Mouse (Mus musculus): Measurements from ENCODE around the gene Rapgef1. TPM values are rescaled to one million over a fixed set of nuclear protein-coding genes. Genes with fewer than 3 reads are reported as not detected.
A peak's percentile ranks its signal among the peaks of the same experiment; 100 is the strongest.

The Rapgef1 gene
- polyA plus RNA-seq, 1 experiment, result 75.1 TPM

DNA sequence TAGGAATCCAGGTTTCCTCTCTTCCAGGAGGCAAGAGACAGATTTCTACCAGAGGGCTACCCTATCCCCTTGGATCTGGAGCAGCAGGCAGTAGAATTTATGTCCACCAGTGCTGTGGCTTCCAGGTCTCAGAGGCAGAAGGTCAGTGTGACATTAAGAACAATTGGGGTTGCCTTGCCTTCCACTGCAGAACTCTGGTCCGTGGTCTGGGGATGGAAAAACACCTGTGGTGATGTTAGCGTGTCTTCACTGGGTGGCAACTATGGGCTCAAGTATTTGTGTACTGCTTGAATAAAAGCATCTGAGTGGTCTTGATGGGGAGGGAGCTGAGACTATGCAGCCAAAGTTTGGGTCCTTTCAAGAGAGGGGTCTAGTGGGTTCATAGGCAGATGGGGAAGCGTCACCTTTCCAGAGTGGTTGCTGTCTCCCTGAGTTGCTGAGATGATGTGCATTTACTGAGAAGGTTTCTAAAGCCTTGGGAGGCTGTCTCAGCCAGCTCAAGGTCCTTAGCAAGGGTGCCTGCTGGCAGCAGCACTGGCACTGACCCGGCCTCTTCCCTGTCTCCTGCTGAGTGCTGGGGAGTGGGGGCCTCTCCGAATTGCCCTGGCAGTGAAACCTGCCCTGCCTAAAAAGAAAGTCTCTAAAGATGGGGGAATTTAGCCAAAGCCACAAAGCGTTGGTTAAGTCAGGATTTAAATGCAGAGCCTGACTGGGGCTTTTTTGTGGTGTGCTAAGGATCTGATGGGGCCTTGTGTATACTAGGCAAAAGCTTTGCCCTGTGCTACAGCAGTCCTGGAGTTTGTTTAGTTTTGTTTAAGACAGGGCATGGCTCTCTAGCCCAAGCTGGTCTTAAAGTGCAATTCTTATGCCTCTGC, 60.4 kb downstream of the Rapgef1 start:
- H3K27me3 ChIP-seq (ENCODE audit: control insufficient read depth, insufficient read depth, low read length), result no peaks in the 10 kb centered on the region
- H3K4me1 ChIP-seq (ENCODE audit: control insufficient read depth, insufficient read depth, insufficient read length), result peaks cover 3% of the 10 kb centered on the region; the same call in 1 of the 2 replicates
- TF ChIP-seq POLR2A (IDR thresholded peaks at IDR 0.05; ENCODE audit: low read depth, low read length) (no peak), CTCF (IDR thresholded peaks at IDR 0.05; ENCODE audit: extremely low read depth, insufficient read depth, insufficient read length, insufficient replicate concordance) (no peak)
- WGBS, result 75% methylated on average over 6 of the region's 6 CpGs
- H3K27ac ChIP-seq (ENCODE audit: insufficient read depth, low read length), result 0 out of 2 replicates have a peak overlapping the region, but pooled peaks have one; percentile 1
- no peaks in the 10 kb centered on the region; the same call in 1 of the 2 replicates for H3K36me3 ChIP-seq (ENCODE audit: control insufficient read depth, insufficient read depth, low read length)
- H3K4me3 ChIP-seq (ENCODE audit: extremely low read depth, insufficient read depth, insufficient read length), result no peak overlapping the region
- no peak for DNase-seq (ENCODE audit: low read depth in 1 of 2, low spot score in 2 of 2)

DNA sequence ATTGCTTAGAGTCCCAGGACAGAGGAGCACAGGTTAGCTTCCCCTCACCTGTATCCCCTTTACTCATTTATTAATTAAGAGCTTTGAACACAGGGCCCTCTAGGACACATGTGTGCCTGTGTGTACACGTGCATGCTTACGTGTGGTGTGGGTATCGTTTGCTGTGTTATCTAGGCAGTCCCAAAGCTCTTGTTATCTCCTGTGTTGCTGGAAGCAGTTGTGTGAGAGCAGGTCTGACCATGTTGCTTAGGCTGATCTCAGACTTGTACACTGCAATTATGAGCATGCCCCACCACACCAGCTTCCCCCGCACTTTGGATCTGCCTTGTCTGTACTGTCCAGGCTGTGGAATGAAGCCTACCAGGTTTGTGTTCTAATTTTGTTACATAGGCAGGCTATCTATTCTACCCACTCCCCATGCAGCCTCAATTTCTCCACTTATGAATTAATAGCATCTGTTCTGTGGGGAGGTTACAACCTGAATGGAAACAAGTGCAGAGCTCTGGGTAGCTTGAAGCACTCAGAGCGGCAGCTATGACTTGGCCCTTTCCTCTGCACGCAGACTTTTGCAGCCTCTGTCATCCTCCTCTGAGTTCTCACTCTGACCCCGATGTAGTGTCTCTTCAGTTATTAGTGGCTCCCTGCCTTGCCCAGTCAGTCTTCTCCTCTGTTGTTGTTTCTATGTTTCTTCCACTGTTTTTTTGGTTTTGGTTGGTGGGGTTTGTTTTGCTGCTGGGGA, 63.9 kb downstream of the Rapgef1 start:
- 83% methylated on average over 7 of the region's 7 CpGs for WGBS
- no peak for DNase-seq (ENCODE audit: low read depth in 1 of 2, low spot score in 2 of 2)
- Histone ChIP-seq H3K4me3 (ENCODE audit: extremely low read depth, insufficient read depth, insufficient read length) (no peak overlapping the region), H3K27me3 (ENCODE audit: control insufficient read depth, insufficient read depth, low read length) (no peaks in the 10 kb centered on the region), H3K4me1 (ENCODE audit: control insufficient read depth, insufficient read depth, insufficient read length) (peaks cover 2% of the 10 kb centered on the region; the same call in 1 of the 2 replicates), H3K36me3 (ENCODE audit: control insufficient read depth, insufficient read depth, low read length) (peaks cover 14% of the 10 kb centered on the region), H3K27ac (ENCODE audit: insufficient read depth, low read length) (no peak overlapping the region)
- TF ChIP-seq POLR2A (IDR thresholded peaks at IDR 0.05; ENCODE audit: low read depth, low read length), result no peak
- no peak for TF ChIP-seq CTCF (IDR thresholded peaks at IDR 0.05; ENCODE audit: extremely low read depth, insufficient read depth, insufficient read length, insufficient replicate concordance)

DNA sequence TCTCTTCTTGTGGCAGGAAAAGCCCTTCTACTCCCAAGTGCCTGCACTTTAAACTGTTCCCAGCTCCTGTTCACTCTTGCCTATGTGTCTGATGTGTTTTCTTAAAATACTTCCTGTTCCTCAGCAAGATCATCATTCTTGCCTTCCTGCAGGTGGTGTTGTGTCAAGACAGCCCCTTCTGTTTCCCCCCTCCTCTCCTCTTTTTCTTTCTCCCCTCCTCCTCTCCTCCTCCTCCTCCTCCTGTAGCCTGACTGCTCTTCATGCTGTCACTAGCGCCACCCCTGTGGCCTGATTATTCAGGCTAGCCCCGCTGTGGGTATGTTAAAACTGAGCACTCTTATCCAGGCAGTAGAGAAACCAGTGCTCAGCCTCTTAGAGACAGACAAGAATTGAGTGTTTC, 65.0 kb downstream of the Rapgef1 start:
- Histone ChIP-seq H3K27ac (ENCODE audit: insufficient read depth, low read length) (no peak overlapping the region), H3K27me3 (ENCODE audit: control insufficient read depth, insufficient read depth, low read length) (no peaks in the 10 kb centered on the region), H3K4me3 (ENCODE audit: extremely low read depth, insufficient read depth, insufficient read length) (no peak overlapping the region), H3K4me1 (ENCODE audit: control insufficient read depth, insufficient read depth, insufficient read length) (no peaks in the 10 kb centered on the region; the same call in 1 of the 2 replicates), H3K36me3 (ENCODE audit: control insufficient read depth, insufficient read depth, low read length) (peaks cover 18% of the 10 kb centered on the region)
- TF ChIP-seq CTCF (IDR thresholded peaks at IDR 0.05; ENCODE audit: extremely low read depth, insufficient read depth, insufficient read length, insufficient replicate concordance) (no peak), POLR2A (IDR thresholded peaks at IDR 0.05; ENCODE audit: low read depth, low read length) (no peak)
- no peak for DNase-seq (ENCODE audit: low read depth in 1 of 2, low spot score in 2 of 2)
- 56% methylated on average over 2 of the region's 2 CpGs for WGBS

DNA sequence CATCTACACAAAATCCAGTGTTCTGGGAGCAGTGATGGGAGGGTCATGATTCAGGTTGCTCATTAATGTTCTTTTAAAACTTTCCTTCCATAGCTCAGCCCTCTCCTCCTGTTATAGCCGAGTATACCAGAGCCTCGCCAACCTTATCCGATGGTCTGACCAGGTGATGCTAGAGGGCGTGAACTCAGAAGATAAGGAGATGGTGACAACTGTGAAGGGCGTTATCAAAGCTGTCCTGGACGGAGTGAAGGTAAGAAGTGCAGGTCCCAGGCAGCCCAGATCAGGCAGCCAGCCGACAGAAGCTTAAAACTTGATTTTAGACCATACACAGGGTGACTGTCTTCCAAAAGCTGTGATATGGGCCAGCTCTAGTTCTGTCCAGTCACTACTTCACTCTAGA, 69.5 kb downstream of the Rapgef1 start:
- Histone ChIP-seq H3K27ac (ENCODE audit: insufficient read depth, low read length) (no peak overlapping the region), H3K4me3 (ENCODE audit: extremely low read depth, insufficient read depth, insufficient read length) (no peak overlapping the region), H3K27me3 (ENCODE audit: control insufficient read depth, insufficient read depth, low read length) (no peaks in the 10 kb centered on the region), H3K4me1 (ENCODE audit: control insufficient read depth, insufficient read depth, insufficient read length) (peaks cover 2% of the 10 kb centered on the region; the same call in 1 of the 2 replicates), H3K36me3 (ENCODE audit: control insufficient read depth, insufficient read depth, low read length) (peaks cover 45% of the 10 kb centered on the region)
- TF ChIP-seq CTCF (IDR thresholded peaks at IDR 0.05; ENCODE audit: extremely low read depth, insufficient read depth, insufficient read length, insufficient replicate concordance), result no peak
- no peak for DNase-seq (ENCODE audit: low read depth in 1 of 2, low spot score in 2 of 2)
- WGBS, result 83% methylated on average over 7 of the region's 7 CpGs

DNA sequence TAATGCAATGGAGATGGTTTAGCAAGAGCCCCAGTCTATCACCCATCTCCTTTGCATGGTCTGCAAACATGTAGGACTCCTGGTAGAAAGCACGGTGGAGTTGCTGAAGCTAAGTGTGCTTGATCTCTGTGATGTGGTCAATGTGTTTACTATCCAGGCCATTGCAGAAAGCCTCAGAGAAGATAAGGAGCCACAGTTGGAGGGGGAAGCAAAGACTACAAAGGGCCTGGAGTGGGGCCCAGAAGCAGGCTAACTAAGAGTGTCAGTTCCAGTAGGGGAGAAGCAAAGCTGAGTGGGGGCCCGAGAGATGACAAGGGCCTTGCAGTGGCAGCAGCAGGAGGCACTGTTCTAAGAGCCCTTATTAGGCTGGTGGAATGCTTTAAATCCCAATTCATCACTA, 70.0 kb downstream of the Rapgef1 start:
- peaks cover 4% of the 10 kb centered on the region; the same call in 1 of the 2 replicates for H3K4me1 ChIP-seq (ENCODE audit: control insufficient read depth, insufficient read depth, insufficient read length)
- H3K4me3 ChIP-seq (ENCODE audit: extremely low read depth, insufficient read depth, insufficient read length), result no peak overlapping the region
- 65% methylated on average over 2 of the region's 2 CpGs for WGBS
- TF ChIP-seq CTCF (IDR thresholded peaks at IDR 0.05; ENCODE audit: extremely low read depth, insufficient read depth, insufficient read length, insufficient replicate concordance), result no peak
- no peak for TF ChIP-seq POLR2A (IDR thresholded peaks at IDR 0.05; ENCODE audit: low read depth, low read length)
- H3K36me3 ChIP-seq (ENCODE audit: control insufficient read depth, insufficient read depth, low read length), result peaks cover 45% of the 10 kb centered on the region
- no peak for DNase-seq (ENCODE audit: low read depth in 1 of 2, low spot score in 2 of 2)
- H3K27ac ChIP-seq (ENCODE audit: insufficient read depth, low read length), result no peak overlapping the region
- H3K27me3 ChIP-seq (ENCODE audit: control insufficient read depth, insufficient read depth, low read length), result no peaks in the 10 kb centered on the region

DNA sequence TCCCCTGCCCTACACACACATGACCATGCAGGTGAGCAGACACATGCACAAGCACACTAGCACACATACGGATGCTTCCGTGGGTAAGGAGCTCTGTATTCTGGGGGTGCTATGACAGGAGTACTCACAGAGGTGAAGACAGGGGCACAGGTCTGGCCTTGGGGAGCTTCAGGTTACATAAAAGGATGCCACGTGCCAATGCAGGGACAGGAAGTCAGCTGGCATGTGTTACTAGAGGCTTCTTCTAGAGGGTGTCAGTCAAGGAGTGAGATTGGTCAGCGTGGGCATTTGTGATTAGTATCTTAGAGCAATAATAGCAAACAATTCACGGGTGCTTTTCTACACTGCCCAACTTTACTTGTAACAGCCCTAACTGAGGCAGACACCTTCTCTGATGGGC, 71.5 kb downstream of the Rapgef1 start:
- TF ChIP-seq POLR2A (IDR thresholded peaks at IDR 0.05; ENCODE audit: low read depth, low read length) (no peak), CTCF (IDR thresholded peaks at IDR 0.05; ENCODE audit: extremely low read depth, insufficient read depth, insufficient read length, insufficient replicate concordance) (no peak)
- Histone ChIP-seq H3K36me3 (ENCODE audit: control insufficient read depth, insufficient read depth, low read length) (peaks cover 40% of the 10 kb centered on the region), H3K4me1 (ENCODE audit: control insufficient read depth, insufficient read depth, insufficient read length) (peaks cover 11% of the 10 kb centered on the region; the same call in 1 of the 2 replicates), H3K4me3 (ENCODE audit: extremely low read depth, insufficient read depth, insufficient read length) (no peak overlapping the region), H3K27me3 (ENCODE audit: control insufficient read depth, insufficient read depth, low read length) (no peaks in the 10 kb centered on the region), H3K27ac (ENCODE audit: insufficient read depth, low read length) (no peak overlapping the region)
- 76% methylated on average over 5 of the region's 5 CpGs for WGBS
- DNase-seq (ENCODE audit: low read depth in 1 of 2, low spot score in 2 of 2), result no peak

Measured in spleen, adult 2 months (tissue).